Mouse (Mus musculus): Measurements from ENCODE around the gene Gm8011. TPM values are rescaled to one million over a fixed set of nuclear protein-coding genes. Genes with fewer than 3 reads are reported as not detected.

The Gm8011 gene
- under 1 TPM; 0.17 to 0.45 TPM for polyA plus RNA-seq (2017; shearing (Covaris generic))

GRCm38 (mm10) chr14:42463581-42463980, at the start of gene Gm8011:
TSS of gene Gm8011 (plus strand) at chr14:42463881.

DNA sequence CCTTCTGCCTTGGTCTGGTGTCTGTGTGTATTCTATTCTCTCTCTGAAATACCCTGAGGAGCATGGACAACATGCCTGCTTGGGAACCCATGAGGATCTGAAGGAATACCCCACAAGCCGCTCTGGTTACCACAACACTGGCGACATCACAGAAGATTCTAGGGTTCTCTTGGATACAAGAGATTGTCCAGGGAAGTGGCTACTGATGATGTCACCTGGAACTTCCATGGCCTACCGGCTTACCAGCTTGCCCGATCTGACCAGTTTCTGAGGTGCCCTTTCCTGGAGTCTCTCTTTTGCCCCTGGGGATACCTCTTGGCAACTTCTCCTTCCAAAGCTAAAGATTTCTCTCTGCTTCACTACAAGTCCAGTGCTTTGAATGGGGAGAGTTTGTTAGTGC, 24.1 kb upstream of the Gm8011 start, which contains the start of gene Gm8005:
Gene Gm8005 (minus strand): TSS at position 101 of the 400 bp plus-strand sequence.

GRCm38 (mm10) chr14:42502249-42502648, 38.6 kb downstream of the Gm8011 start, which contains the start of gene Gm8020:
TSS of gene Gm8020 (minus strand) at chr14:42502349.

Other genes with a start within 250 kb of the Gm8011 start
- not detected for gene Gm17026, start 203.8 kb upstream of the Gm8011 start, polyA plus RNA-seq (2017; shearing (Covaris generic))
- 1 to 10 TPM in 1 of 2 experiments, not detected in 1; 1.3 TPM for gene Gm9611, start 166.5 kb upstream of the Gm8011 start, polyA plus RNA-seq (2017; shearing (Covaris generic))
- gene Gm7995, start 153.7 kb upstream of the Gm8011 start, polyA plus RNA-seq (2017; shearing (Covaris generic)): not detected
- 1 to 10 TPM in 1 of 2 experiments, not detected in 1; 1.3 TPM for gene Gm8005, start 24.2 kb upstream of the Gm8011 start, polyA plus RNA-seq (2017; shearing (Covaris generic))
- gene Gm8020, start 38.5 kb downstream of the Gm8011 start, polyA plus RNA-seq (2017; shearing (Covaris generic)): not detected
- gene Gm8024, start 60.4 kb downstream of the Gm8011 start, polyA plus RNA-seq (2017; shearing (Covaris generic)): under 1 TPM in 1 of 2 experiments, not detected in 1; 0.21 TPM
- under 1 TPM; 0.11 to 0.39 TPM for gene Gm17124, start 136.0 kb downstream of the Gm8011 start, polyA plus RNA-seq (2017; shearing (Covaris generic))
- gene Gm3633, start 178.0 kb downstream of the Gm8011 start, polyA plus RNA-seq (2017; shearing (Covaris generic)): not detected
- gene Gm10378, start 192.1 kb downstream of the Gm8011 start, polyA plus RNA-seq (2017; shearing (Covaris generic)): not detected